Mouse (Mus musculus) macrophage (primary cell): ENCODE results near the gene Ubac2. TPM values are rescaled to one million over a fixed set of nuclear protein-coding genes. Genes with fewer than 3 reads are reported as not detected.
A peak's percentile ranks its signal among the peaks of the same experiment; 100 is the strongest.

Experiments
- H3K27ac ChIP-seq: fragments of 350-480 bp; formaldehyde crosslinking; 2 replicates; pipeline ENCODE4 v1.9.0; 2021
- H3K36me3 ChIP-seq: fragments of 350-480 bp; formaldehyde crosslinking; 2 replicates; pipeline ENCODE4 v1.9.0; 2021; ENCODE audit errors: inconsistent target
- H3K4me3 ChIP-seq: fragments of 350-480 bp; formaldehyde crosslinking; 2 replicates; pipeline ENCODE4 v1.9.0; 2021; ENCODE audit errors: inconsistent target
- H3K79me2 ChIP-seq: fragments of 350-480 bp; formaldehyde crosslinking; 2 replicates; pipeline ENCODE4 v1.9.0; 2021; ENCODE audit errors: inconsistent target
- WGBS: methylation state at CpG from one replicate; pipeline ENCODE4 v1.1.7; 2026; ENCODE audit warnings: inconsistent platforms; ENCODE audit not compliant: missing documents; 5-methylcytosine and 5-hydroxymethylcytosine counted together
- polyA plus RNA-seq: library from polyadenylated mRNA; stranded (reverse); fragments of 250-400 nt; gene quantifications from 3 replicates; pipeline ENCODE4 v1.2.4, GENCODE M21; 2018; ENCODE audit warnings: inconsistent platforms

Gene Ubac2
- polyA plus RNA-seq, 1 experiment from 2014 or later, result 14.7 TPM

GRCm38 (mm10) chr14:121903381-121903876 lies 25.0 kb downstream of the Ubac2 start:
- WGBS, result 19% methylated on average over 5 of the region's 7 CpGs
- peaks cover 63% of the 10 kb centered on the region; the same call in 1 of the 2 replicates for H3K79me2 ChIP-seq
- no peaks in the 10 kb centered on the region for H3K36me3 ChIP-seq
- no peak overlapping the region for H3K4me3 ChIP-seq
- H3K27ac ChIP-seq, result 0 out of 2 replicates have a peak overlapping the region, but pooled peaks have one; percentile 2

- peaks cover 50% of the 10 kb centered on the region; the same call in 1 of the 2 replicates for H3K79me2 ChIP-seq
- H3K4me3 ChIP-seq, result no peak overlapping the region
- no peaks in the 10 kb centered on the region for H3K36me3 ChIP-seq
- WGBS, result 22% methylated on average over 3 of the region's 3 CpGs
- no peak overlapping the region for H3K27ac ChIP-seq
Measured at GRCm38 (mm10) chr14:121904754-121905153, 26.3 kb downstream of the Ubac2 start.

DNA sequence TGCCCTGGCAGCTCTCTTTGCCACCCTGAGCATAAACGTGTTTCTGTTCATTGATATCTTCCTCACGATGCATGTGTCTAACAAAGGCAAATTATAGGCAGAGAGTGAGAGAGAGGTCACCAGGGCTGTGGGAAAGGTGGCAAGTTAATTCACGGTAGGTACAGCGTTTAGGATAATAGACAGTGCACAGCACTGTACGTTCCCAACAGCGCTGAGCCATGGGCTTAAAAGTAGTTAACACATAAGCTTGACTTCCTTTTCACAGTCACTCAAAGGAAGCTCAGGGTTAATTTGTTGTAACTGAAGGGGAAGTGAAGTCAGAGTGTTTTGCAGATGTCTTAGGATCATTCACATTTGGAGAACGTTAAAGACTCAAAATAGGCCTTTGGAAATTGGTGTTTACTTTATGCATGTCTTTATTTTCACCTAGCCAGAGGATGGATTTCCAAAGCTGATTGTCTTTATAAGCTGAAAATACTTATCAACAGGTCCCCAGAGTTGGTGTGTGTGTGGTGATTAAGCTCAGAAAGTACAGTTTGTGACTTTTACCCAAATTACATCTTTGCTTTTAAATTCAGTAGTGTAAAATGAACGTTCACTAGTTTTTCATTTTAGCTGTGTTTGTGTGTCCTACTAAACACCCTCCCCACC lies 28.0 kb downstream of the Ubac2 start:
- Histone ChIP-seq H3K27ac (peak overlapping the region; percentile 70), H3K36me3 (0 out of 2 replicates have a peak, but pooled peaks cover under 1% of the 10 kb centered on the region), H3K4me3 (no peak overlapping the region)

GRCm38 (mm10) chr14:121906992-121907681 lies 28.7 kb downstream of the Ubac2 start:
- Histone ChIP-seq H3K36me3 (peaks cover 7% of the 10 kb centered on the region; the same call in 1 of the 2 replicates), H3K79me2 (peaks cover 26% of the 10 kb centered on the region; the same call in 1 of the 2 replicates), H3K27ac (peak overlapping the region; percentile 70), H3K4me3 (no peak overlapping the region)
- WGBS, result 51% methylated on average over 11 of the region's 11 CpGs

More for the DNA sequence above, 28.0 kb downstream of the Ubac2 start:
- 15% methylated on average over 8 of the region's 8 CpGs for WGBS
- H3K79me2 ChIP-seq, result peaks cover 33% of the 10 kb centered on the region; the same call in 1 of the 2 replicates

- H3K27ac ChIP-seq, result no peak overlapping the region
- WGBS, result 89% methylated on average over 6 of the region's 6 CpGs
Measured at GRCm38 (mm10) chr14:121909868-121910267, 31.4 kb downstream of the Ubac2 start.

DNA sequence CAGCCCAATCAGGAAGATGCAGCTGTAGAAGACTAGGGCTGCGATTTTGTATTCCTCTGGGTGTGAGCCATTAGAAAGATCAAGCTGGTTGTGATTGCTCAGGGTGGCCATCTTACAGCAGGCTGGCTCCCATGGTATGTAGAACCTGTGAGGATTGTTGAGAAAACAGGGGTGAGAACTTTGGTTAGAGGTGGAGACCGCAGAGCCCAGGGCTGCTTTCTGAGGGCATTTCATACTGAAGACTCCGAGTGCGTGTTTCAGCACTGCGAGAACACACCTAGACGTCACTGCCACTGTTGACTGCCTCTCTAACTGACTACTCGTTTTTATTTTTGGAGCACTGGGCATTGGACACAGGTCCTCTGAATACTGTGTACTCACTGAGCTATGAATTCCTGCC lies 34.1 kb downstream of the Ubac2 start:
- 89% methylated on average over 7 of the region's 7 CpGs for WGBS
- Histone ChIP-seq H3K36me3 (peaks cover 10% of the 10 kb centered on the region; the same call in 1 of the 2 replicates), H3K27ac (no peak overlapping the region), H3K4me3 (no peak overlapping the region), H3K79me2 (no peaks in the 10 kb centered on the region)

More at GRCm38 (mm10) chr14:121909868-121910267, 31.4 kb downstream of the Ubac2 start:
- H3K4me3 ChIP-seq, result no peak overlapping the region
- H3K36me3 ChIP-seq, result peaks cover 10% of the 10 kb centered on the region; the same call in 1 of the 2 replicates
- peaks cover 11% of the 10 kb centered on the region; the same call in 1 of the 2 replicates for H3K79me2 ChIP-seq

- peaks cover 10% of the 10 kb centered on the region; the same call in 1 of the 2 replicates for H3K36me3 ChIP-seq
Measured at GRCm38 (mm10) chr14:121915143-121915542, 36.7 kb downstream of the Ubac2 start.

DNA sequence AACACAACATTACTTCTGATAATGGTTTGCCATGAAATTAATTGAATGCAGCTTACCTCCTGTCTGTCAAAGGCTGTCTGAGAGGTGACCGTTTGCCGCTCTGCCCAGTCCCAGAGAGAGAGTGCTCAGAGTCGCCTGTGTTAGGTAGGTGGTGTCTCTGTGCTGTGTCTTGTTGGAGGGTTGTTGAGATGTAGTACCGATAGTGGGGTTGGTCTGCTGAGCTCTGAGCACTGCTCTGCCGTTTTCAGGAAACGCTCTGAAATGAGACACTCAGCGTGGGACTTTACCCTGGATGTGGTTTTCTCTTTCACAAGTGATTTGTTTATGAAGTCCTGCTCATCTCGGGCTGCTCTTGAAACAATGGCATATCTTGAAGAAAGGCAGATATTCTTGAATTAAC lies 37.2 kb downstream of the Ubac2 start, which contains the start of gene Gpr18:
TSS of gene Gpr18 (minus strand) at position 161 of the 400 bp plus-strand sequence.
- peaks cover 10% of the 10 kb centered on the region; the same call in 1 of the 2 replicates for H3K36me3 ChIP-seq
- peak within 1 kb of the TSS; percentile 18; the same call in 1 of the 2 replicates for H3K27ac ChIP-seq
- 17% methylated on average over 8 of the region's 8 CpGs for WGBS
- H3K4me3 ChIP-seq, result no peak within 1 kb of the TSS
- H3K79me2 ChIP-seq, result no peaks in the 10 kb centered on the region

More at GRCm38 (mm10) chr14:121915143-121915542, 36.7 kb downstream of the Ubac2 start:
- Histone ChIP-seq H3K4me3 (no peak overlapping the region), H3K79me2 (no peaks in the 10 kb centered on the region), H3K27ac (no peak overlapping the region)
- 74% methylated on average over 5 of the region's 5 CpGs for WGBS

GRCm38 (mm10) chr14:121916311-121917094 lies 38.1 kb downstream of the Ubac2 start:
- 0 out of 2 replicates have a peak overlapping the region, but pooled peaks have one; percentile 18 for H3K27ac ChIP-seq
- H3K4me3 ChIP-seq, result no peak overlapping the region
- WGBS, result 43% methylated on average over 6 of the region's 6 CpGs
- H3K36me3 ChIP-seq, result peaks cover 10% of the 10 kb centered on the region; the same call in 1 of the 2 replicates
- H3K79me2 ChIP-seq, result no peaks in the 10 kb centered on the region

DNA sequence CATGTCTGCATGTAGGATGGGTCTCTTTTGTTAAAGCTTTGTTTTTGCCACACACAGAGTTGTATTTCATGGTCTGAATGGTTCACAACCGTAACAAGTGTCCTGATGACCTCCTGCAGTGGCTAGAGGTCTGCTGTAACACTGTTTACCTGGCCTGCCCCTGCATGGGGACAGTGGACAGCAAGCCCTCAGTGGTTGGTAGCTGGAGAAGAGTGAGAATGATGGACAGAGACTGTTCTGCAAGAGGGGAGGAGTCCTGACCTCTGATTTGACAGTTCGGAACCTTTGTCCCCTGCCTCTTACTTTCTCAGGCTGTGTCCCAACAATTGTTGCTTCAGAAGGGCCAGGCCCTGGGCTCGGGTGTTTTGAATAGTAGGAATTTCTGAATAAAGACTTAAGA lies 39.8 kb downstream of the Ubac2 start:
- no peak overlapping the region for H3K27ac ChIP-seq
- H3K79me2 ChIP-seq, result no peaks in the 10 kb centered on the region
- 94% methylated on average over 3 of the region's 3 CpGs for WGBS
- H3K36me3 ChIP-seq, result no peaks in the 10 kb centered on the region
- H3K4me3 ChIP-seq, result no peak overlapping the region

DNA sequence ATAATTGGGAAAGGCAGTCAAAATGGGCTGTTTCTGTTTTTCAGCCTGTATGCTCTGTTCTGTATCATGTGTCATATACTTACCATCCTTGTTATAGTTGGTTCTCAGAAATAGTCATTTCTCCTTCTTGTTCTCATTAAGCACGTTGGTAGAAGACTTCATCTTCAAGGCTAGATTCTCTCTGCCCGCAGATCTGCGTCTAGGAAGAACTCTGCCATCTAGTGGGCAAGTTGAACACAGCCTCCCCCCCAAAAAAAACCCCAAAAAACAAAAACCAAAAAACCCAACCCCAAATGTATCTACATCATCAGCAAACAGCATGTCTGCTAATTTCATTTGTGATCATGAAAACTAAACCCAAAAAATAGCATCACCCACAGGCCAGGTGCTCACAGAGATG lies 41.3 kb downstream of the Ubac2 start:
- H3K36me3 ChIP-seq, result no peaks in the 10 kb centered on the region
- no peak overlapping the region for H3K4me3 ChIP-seq
- no peaks in the 10 kb centered on the region for H3K79me2 ChIP-seq
- no peak overlapping the region for H3K27ac ChIP-seq
- 3% methylated on average over 3 of the region's 3 CpGs for WGBS

DNA sequence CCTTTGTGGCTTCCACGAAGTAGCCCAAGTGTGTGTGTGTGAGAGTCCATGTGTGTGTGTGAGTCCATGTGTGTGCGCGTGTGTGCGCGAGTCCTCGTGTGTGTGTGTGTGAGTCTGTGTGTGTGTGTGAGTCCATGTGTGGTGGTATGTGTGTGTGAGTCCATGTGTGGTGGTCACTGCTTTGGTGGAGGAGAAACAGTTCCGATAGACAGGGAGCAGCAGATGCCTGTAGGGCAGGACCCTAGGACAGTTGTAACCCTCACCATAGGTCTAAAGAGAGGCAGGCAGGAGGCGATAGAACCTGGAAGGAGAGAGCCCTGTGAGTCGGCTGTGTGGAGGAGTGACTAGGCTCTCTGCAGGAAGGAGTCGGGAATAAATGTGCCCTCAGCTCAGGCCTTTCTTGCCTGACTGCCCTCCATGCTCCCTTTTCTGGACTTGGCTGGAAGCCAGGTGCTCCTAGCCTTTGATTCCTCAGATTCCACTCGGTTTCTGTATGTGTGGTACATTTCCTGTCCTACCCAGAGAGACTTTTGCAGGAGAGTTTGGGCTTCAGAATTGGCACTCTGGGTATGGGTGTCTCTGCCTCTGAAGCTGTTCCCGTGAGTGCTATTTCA lies 42.2 kb downstream of the Ubac2 start:
- 94% methylated on average over 12 of the region's 12 CpGs for WGBS
- Histone ChIP-seq H3K36me3 (no peaks in the 10 kb centered on the region), H3K4me3 (no peak overlapping the region), H3K27ac (no peak overlapping the region), H3K79me2 (no peaks in the 10 kb centered on the region)

DNA sequence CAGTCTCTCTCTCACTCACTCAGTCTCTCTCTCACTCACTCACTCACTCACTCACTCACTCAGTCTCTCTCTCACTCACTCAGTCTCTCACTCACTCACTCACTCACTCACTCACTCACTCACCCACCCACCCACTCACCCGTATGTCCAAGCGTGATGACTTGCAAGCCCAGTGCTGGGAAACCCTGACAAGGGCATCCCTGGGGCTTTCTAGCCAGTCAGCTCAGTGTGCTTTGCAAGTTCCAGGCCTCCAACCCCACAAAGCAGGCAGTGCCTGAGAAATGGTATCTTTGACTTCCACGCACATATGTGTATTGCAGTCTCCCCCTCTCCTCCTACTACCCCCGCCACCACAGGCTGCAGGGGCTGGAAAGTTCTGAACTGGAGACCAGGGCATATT lies 43.6 kb downstream of the Ubac2 start:
- H3K4me3 ChIP-seq, result no peak overlapping the region
- H3K36me3 ChIP-seq, result no peaks in the 10 kb centered on the region
- no peak overlapping the region for H3K27ac ChIP-seq
- no peaks in the 10 kb centered on the region for H3K79me2 ChIP-seq
- WGBS, result 94% methylated on average over 4 of the region's 4 CpGs

DNA sequence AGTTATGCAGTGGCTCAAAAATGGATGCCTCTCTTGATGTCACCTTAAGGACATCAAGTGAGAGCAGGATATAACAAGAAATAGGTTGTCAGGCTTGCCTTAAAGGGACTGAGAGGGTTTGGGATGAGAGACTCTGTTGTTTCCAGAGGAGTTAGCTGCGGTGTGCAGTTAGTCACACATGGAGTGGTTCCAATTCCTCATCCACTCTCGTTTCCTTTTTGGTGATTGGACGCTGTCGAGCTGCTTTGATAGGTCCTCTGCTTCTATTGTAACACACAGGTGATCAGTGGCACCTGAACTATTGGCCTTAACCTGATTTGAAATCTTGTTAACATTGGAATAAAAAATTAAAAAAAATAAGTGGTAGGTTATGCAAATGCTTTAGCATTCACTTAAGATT lies 44.3 kb downstream of the Ubac2 start:
- WGBS, result 49% methylated on average over 4 of the region's 4 CpGs
- Histone ChIP-seq H3K4me3 (no peak overlapping the region), H3K36me3 (no peaks in the 10 kb centered on the region), H3K79me2 (no peaks in the 10 kb centered on the region), H3K27ac (no peak overlapping the region)
